Mouse (Mus musculus): ENCODE data around the gene Rpl6.

DNA sequence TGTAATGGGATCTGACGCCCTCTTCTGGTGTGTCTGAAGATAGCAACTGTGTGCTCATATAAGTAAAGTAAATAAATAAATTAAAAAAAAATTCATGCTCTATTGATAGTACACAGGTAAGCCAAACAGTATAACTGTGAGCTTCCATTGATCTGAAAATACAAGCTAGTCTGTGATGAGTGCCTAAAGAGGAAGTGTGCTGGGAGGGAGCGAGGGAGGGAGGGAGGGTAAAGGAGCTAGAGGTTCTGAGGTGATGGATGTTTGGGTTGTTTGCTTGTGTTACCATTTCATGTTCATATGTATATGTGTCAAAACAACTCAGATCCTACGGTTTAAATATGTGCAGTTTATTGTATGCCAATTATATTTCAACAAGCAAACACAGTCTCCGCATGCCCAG, 22.6 kb downstream of the Rpl6 start:
- TF ChIP-seq CTCF (IDR thresholded peaks at IDR 0.05; ENCODE audit: extremely low read depth, insufficient read length, insufficient replicate concordance, low read depth, low read length) (no peak), POLR2A (IDR thresholded peaks at IDR 0.05; ENCODE audit: low read depth, low read length) (no peak)
